Mouse (Mus musculus) Patski (cell line): ENCODE measurements around the gene Sec24d. TPM values are rescaled to one million over a fixed set of nuclear protein-coding genes. Genes with fewer than 3 reads are reported as not detected.

ENCODE experiments used
- ATAC-seq: fragments of 100-300 bp; one replicate; pipeline ENCODE4 v1.8.0; 2021
- CTCF ChIA-PET: fragments of 350-600 bp; sonication (Branson Sonifier 250); formaldehyde crosslinking; loops from one replicate; lab custom pipeline; 2022; ENCODE audit warnings: inconsistent platforms; lab: Charles Lee
- POLR2A ChIA-PET: fragments of 350-600 bp; sonication (Branson Sonifier 250); formaldehyde crosslinking; loops from one replicate; lab custom pipeline; 2022; ENCODE audit warnings: antibody characterized with exemption, inconsistent platforms; lab: Charles Lee
- DNase-seq: peaks from one replicate; pipeline ENCODE4 v3.0.0-alpha.2; 2011; ENCODE audit warnings: low read depth, low spot score
- H3K27me3 ChIP-seq: fragments of 371-371 bp; one replicate; pipeline ENCODE4 v1.5.1; 2021
- CTCF ChIP-seq: fragments of 100-300 bp; IDR thresholded peaks from one replicate; pipeline ENCODE4 v1.5.1; 2021
- in situ Hi-C: fragments of 300-500 bp; cut with MboI; formaldehyde crosslinking; loops from 3 replicates; pipeline ENCODE4 v1.11.1; 2018; ENCODE audit warnings: low pct_unique_long_range_greater_than_20kb, mixed read lengths
- polyA plus RNA-seq: library from polyadenylated mRNA; unstranded; gene quantifications from one replicate; pipeline ENCODE4 v1.2.3, GENCODE M21; 2021

Gene Sec24d
- polyA plus RNA-seq, 1 experiment from 2014 or later: 36.2 TPM

DNA sequence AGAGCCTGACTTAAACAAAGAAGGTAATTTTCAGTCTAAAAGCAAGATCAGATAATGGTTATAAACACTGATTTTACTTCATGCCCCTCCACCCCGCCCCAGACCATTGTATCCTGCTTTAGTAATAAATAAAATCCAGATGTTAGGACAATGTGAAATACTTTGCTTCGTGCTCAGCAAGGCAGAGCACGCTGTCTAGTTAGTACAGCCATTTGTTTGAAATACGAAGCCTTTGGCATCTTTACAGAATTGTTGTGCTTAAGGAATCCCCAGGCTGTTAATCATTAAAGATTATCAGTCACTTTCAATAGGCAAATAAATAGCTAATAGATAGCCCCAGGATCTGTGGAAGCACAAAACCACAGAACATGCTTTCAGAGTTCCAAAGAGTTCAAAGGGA lies 21.6 kb upstream of the Sec24d start:
- no peak for ATAC-seq
- in situ Hi-C loops: loop anchor here (5.0 kb wide), 1 partner anchor 72 kb away; no protein-coding TSS in a partner anchor
- H3K27me3 ChIP-seq: no peaks in the 10 kb centered on the region
- no peak for DNase-seq
- TF ChIP-seq CTCF: no peak
- POLR2A ChIA-PET: no interaction called here
- CTCF ChIA-PET: interaction anchor here (0.7 to 2.3 kb wide), 5 partner anchors 9 to 126 kb away, joined by 3 to 7 read pairs (median 4); no protein-coding TSS in a partner anchor

- H3K27me3 ChIP-seq: no peaks in the 10 kb centered on the region
- CTCF ChIA-PET: interaction anchor here (0.8 to 3.6 kb wide), 4 partner anchors 10 to 66 kb away, joined by 3 to 13 read pairs (median 5); no protein-coding TSS in a partner anchor
Measured at GRCm38 (mm10) chr3:123256181-123257101, 10.8 kb upstream of the Sec24d start.

GRCm38 (mm10) chr3:123258709-123259108 lies 8.5 kb upstream of the Sec24d start:
- no peak for TF ChIP-seq CTCF
- ATAC-seq (no peak), DNase-seq (no peak)
- POLR2A ChIA-PET: interaction anchor here (0.6 kb wide), 1 partner anchor 242 kb away, joined by 3 read pairs; no protein-coding TSS in a partner anchor
- in situ Hi-C loops: no loop called here
- CTCF ChIA-PET: interaction anchor here (0.6 to 1.2 kb wide), 2 partner anchors 58 to 70 kb away, joined by 3 to 4 read pairs; no protein-coding TSS in a partner anchor
- no peaks in the 10 kb centered on the region for H3K27me3 ChIP-seq

More at GRCm38 (mm10) chr3:123256181-123257101, 10.8 kb upstream of the Sec24d start:
- in situ Hi-C loops: no loop called here
- peak; percentile 49 for TF ChIP-seq CTCF
- DNase-seq (peak; percentile 60), ATAC-seq (no peak)
- POLR2A ChIA-PET: interaction anchor here (0.6 kb wide), 1 partner anchor 11 kb away, joined by 3 read pairs; no protein-coding TSS in a partner anchor

DNA sequence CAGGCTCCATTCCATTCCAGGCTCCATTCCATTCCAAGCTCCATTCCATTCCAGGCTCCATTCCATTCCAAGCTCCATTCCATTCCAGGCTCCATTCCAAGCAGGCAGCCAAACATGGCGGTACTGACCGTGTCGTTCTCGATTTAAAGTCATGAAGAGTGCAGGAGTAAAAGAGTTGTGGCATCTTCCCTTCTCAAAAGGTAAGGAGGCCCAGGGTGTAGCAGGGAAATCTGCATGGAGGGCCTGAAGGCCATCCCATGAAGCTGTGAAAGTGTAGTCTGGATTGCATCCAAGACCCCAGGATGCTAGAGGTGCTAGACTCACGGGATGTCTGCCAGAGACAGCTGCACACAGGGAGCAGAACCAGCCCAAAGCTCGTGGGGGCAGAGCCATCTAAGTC lies 2.5 kb upstream of the Sec24d start:
- CTCF ChIA-PET: interaction anchor here (1.6 kb wide), 1 partner anchor 30 kb away, joined by 4 read pairs; no protein-coding TSS in a partner anchor
- POLR2A ChIA-PET: no interaction called here
- DNase-seq (no peak), ATAC-seq (no peak)
- in situ Hi-C loops: no loop called here
- H3K27me3 ChIP-seq: no peaks in the 10 kb centered on the region
- TF ChIP-seq CTCF: no peak

DNA sequence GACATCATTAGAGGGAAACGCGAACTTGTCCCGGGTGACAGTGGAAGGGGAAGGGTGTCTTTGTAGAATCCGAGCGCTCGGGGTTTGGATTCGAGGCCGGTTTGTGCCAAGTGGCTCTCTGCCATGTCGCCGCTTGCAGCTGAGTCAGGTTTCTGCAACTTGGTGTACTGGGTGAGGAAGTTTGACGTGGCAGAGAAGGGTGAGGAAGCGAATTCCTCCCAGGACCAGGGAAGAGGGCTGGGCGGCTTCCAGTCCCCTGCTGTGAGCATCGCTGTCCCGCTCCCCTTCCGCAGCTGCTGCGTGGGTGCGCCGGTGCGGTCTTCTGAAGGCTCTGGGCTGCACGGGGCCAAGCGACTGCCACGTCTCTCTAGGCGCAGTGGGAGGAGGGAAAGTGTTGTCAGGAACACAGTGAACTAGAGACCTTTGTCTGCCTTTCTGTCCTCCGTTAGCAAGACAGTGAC lies 516 bp downstream of the Sec24d start:
- TF ChIP-seq CTCF: no peak
- in situ Hi-C loops: no loop called here
- H3K27me3 ChIP-seq: no peaks in the 10 kb centered on the region
- DNase-seq (peak; percentile 46), ATAC-seq (peak; percentile 64)
- CTCF ChIA-PET: interaction anchor here (0.7 to 2.1 kb wide), 8 partner anchors 13 to 99 kb away, joined by 3 to 13 read pairs (median 4); partner anchors contain the start of gene Synpo2
- POLR2A ChIA-PET: interaction anchor here (0.6 to 2.0 kb wide), 7 partner anchors 8 to 145 kb away, joined by 3 to 10 read pairs (median 3); no protein-coding TSS in a partner anchor

- DNase-seq: no peak
- no peak for TF ChIP-seq CTCF
- ATAC-seq: no peak
- POLR2A ChIA-PET: interaction anchor here (0.6 to 0.7 kb wide), 3 partner anchors 47 to 1914 kb away, joined by 3 read pairs; partner anchors contain the start of gene Synpo2
- in situ Hi-C loops: no loop called here
- CTCF ChIA-PET: interaction anchor here (1.0 to 5.1 kb wide), 4 partner anchors 11 to 47 kb away, joined by 3 to 31 read pairs (median 4); partner anchors contain the start of genes Sec24d and Synpo2
- no peaks in the 10 kb centered on the region for H3K27me3 ChIP-seq
Measured at GRCm38 (mm10) chr3:123282866-123283615, 15.8 kb downstream of the Sec24d start.

DNA sequence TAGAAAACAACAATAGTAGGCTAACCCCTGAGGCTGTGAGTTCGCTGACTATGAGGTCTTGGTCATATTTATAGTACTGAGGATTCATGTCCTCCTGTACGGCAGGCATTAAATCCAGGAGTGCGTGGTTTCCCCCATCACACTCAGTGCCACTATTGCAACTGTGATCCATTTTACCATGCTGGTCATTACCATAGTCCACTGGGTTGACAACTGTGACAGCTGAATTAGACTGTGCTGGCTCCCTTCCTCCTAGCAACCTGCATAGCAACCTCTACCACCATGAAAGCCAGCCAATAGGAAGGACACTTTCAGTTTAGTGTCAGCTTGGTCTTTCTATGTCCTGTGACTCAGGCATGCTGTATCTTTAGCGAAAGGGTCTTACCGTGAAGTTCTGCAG lies 17.0 kb downstream of the Sec24d start:
- in situ Hi-C loops: no loop called here
- no peak for ATAC-seq
- POLR2A ChIA-PET: interaction anchor here (0.6 kb wide), 1 partner anchor 45 kb away, joined by 3 read pairs; no protein-coding TSS in a partner anchor
- TF ChIP-seq CTCF: no peak
- no peaks in the 10 kb centered on the region for H3K27me3 ChIP-seq
- DNase-seq: no peak
- CTCF ChIA-PET: interaction anchor here (0.9 to 5.1 kb wide), 4 partner anchors 10 to 87 kb away, joined by 3 to 31 read pairs (median 4); no protein-coding TSS in a partner anchor

- in situ Hi-C loops: no loop called here
- no peak for ATAC-seq
- ChIA-PET CTCF (interaction anchor here (1.4 kb wide), 1 partner anchor 86 kb away, joined by 3 read pairs; no protein-coding TSS in a partner anchor), POLR2A (no interaction called here)
- TF ChIP-seq CTCF: no peak
- DNase-seq: no peak
- no peaks in the 10 kb centered on the region for H3K27me3 ChIP-seq
Measured at GRCm38 (mm10) chr3:123285649-123286048, 18.4 kb downstream of the Sec24d start.

GRCm38 (mm10) chr3:123288856-123289570 lies 21.8 kb downstream of the Sec24d start:
- ATAC-seq (no peak), DNase-seq (no peak)
- in situ Hi-C loops: no loop called here
- ChIA-PET CTCF (interaction anchor here (1.5 kb wide), 1 partner anchor 25 kb away, joined by 4 read pairs; no protein-coding TSS in a partner anchor), POLR2A (no interaction called here)
- no peak for TF ChIP-seq CTCF
- no peaks in the 10 kb centered on the region for H3K27me3 ChIP-seq
